Mouse (Mus musculus) brain, embryonic 14.5 days (tissue): ENCODE results near the gene Fstl4. TPM values are rescaled to one million over a fixed set of nuclear protein-coding genes. Genes with fewer than 3 reads are reported as not detected.

ENCODE experiments used
- DNase-seq: peaks from one replicate; pipeline ENCODE4 v3.0.0-alpha.2; 2011; ENCODE audit warnings: low read depth
- CTCF ChIP-seq: fragments of 200-500 bp; IDR thresholded peaks from 2 replicates; pipeline ENCODE4 v1.5.1; 2012; ENCODE audit warnings: inconsistent platforms, mild to moderate bottlenecking, moderate library complexity, borderline replicate concordance; ENCODE audit not compliant: insufficient read depth, insufficient read length; ENCODE audit errors: extremely low read depth
- POLR2A ChIP-seq: fragments of 200-500 bp; IDR thresholded peaks from 2 replicates; pipeline ENCODE4 v1.6.1; 2012; ENCODE audit warnings: mild to moderate bottlenecking, inconsistent platforms, borderline replicate concordance; ENCODE audit not compliant: poor library complexity, insufficient read depth, insufficient read length, severe bottlenecking; ENCODE audit errors: extremely low read depth
- polyA plus RNA-seq: library from polyadenylated mRNA; depleted of rRNA; stranded (reverse); fragments of >200 nt; gene quantifications from 2 replicates; pipeline ENCODE4 v1.2.3, GENCODE M21; 2012

Fstl4 gene
- polyA plus RNA-seq, 1 experiment = 3.1 TPM

- DNase-seq = no peak
- TF ChIP-seq POLR2A (no peak), CTCF (no peak)
These were observed 271.0 kb downstream of the Fstl4 start for GRCm38 (mm10) chr11:53035414-53035813.

GRCm38 (mm10) chr11:53046850-53047249 lies 282.4 kb downstream of the Fstl4 start:
- TF ChIP-seq POLR2A (no peak), CTCF (no peak)
- peak; percentile 52 for DNase-seq

- no peak for DNase-seq
- TF ChIP-seq POLR2A (no peak), CTCF (no peak)
These were observed 289.7 kb downstream of the Fstl4 start for GRCm38 (mm10) chr11:53054151-53054550.

GRCm38 (mm10) chr11:53055896-53056295 lies 291.5 kb downstream of the Fstl4 start:
- DNase-seq = no peak
- TF ChIP-seq POLR2A (no peak), CTCF (no peak)

GRCm38 (mm10) chr11:53056781-53057180 lies 292.3 kb downstream of the Fstl4 start:
- no peak for DNase-seq
- TF ChIP-seq CTCF = no peak
- TF ChIP-seq POLR2A = no peak

GRCm38 (mm10) chr11:53057821-53058553 lies 293.6 kb downstream of the Fstl4 start:
- TF ChIP-seq CTCF (no peak), POLR2A (no peak)
- DNase-seq = no peak

- no peak for TF ChIP-seq POLR2A
- no peak for TF ChIP-seq CTCF
- DNase-seq = no peak
These were observed 294.1 kb downstream of the Fstl4 start for GRCm38 (mm10) chr11:53058557-53058956.

- DNase-seq = peak; percentile 72
These were observed 303.5 kb downstream of the Fstl4 start for GRCm38 (mm10) chr11:53067699-53068478.

GRCm38 (mm10) chr11:53068479-53069065 lies 304.1 kb downstream of the Fstl4 start:
- peak; percentile 55 for DNase-seq
- TF ChIP-seq CTCF (no peak), POLR2A (no peak)

More at GRCm38 (mm10) chr11:53067699-53068478, 303.5 kb downstream of the Fstl4 start:
- TF ChIP-seq CTCF (no peak), POLR2A (no peak)

GRCm38 (mm10) chr11:53069751-53070150 lies 305.3 kb downstream of the Fstl4 start:
- peak; percentile 44 for DNase-seq
- TF ChIP-seq CTCF = no peak
- no peak for TF ChIP-seq POLR2A

- no peak for DNase-seq
- TF ChIP-seq POLR2A = no peak
- no peak for TF ChIP-seq CTCF
These were observed 307.2 kb downstream of the Fstl4 start for GRCm38 (mm10) chr11:53071602-53072001.
